Mouse (Mus musculus) T-cell, adult 2 months (primary cell): ENCODE data around the gene Dennd2c.
"Not testable (repeated sequence)": the region's sequence is repeated elsewhere in the genome, so short reads cannot be mapped to it uniquely, and the experiment has no call there.

Experiments
- DNase-seq: peaks from one replicate; pipeline ENCODE4 v3.0.0; 2022; ENCODE audit warnings: low spot score

Dennd2c gene

DNA sequence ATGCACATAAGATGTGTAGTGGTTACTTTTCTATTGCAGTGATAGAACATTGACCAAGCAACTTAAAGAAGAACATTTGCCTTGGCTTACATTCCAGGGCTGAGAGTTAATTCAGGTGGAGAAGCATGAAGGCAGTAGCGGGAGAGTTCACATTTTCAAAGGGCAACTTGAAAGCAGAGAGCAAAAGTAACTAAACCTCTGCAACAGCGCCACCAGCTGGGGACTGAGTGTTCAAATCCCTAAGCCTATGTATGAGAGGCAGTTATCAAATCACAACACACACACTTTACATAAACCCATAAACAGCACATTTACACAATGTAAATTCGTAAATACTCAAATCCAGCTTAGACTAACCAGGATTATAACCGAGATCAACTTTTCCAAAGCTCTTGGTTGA lies 67.4 kb downstream of the Dennd2c start:
- DNase-seq: peak; percentile 80

DNA sequence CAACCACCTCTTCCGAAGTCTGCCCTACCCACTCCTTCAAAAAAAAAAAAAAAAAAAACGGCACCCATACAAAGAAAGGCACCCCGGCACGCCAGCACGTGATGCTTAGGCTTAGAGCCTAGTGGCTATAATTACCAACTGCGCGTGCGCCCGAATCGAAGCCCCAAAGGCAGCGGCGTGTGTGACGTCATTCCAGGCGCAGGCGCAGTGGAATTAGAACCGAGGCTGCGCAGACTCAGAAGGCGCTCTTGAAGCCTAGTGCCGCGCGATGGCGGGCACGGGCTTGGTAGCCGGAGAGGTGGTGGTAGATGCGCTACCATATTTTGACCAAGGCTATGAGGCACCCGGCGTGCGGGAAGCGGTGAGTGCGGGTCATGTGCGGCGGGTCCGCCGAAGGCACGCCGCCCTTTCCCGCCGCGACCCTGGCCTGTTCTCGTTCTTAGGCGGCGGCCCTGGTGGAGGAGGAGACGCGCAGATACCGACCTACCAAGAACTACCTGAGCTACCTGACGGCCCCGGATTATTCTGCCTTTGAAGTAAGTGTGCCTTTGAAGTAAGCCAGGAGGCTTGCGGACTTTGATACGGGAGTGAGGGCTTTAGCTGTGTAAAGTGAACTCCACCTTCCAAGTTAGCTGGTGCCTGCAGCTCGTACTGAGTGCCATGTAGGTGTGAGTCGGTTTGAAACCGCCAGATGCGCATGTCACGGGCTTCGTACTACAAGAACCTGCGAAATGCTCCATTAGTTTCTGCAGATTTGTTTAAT lies 69.3 kb downstream of the Dennd2c start, which contains the start of gene Bcas2:
Gene Bcas2 (plus strand): TSS at position 151 of the 763 bp plus-strand sequence.
- DNase-seq: peak; percentile 98

DNA sequence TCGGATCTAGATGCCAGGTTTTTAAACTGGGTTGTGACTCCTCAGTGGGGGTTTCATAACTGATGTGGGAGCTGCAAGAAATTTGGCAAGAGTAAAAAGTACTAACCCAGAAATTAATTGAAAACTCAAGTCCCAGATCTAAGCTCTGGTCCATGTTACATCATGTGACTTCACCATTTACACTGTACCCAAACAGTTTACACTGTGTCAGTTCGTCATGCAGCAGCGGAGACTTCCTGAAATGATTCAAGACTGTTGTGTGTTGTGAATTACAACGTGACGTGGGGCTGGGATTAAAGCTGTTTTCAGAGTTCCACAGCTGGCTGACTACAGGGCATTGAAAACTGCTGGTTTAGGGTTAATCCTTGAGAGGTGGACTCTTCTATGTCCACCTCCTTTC lies 70.2 kb downstream of the Dennd2c start:
- DNase-seq: no peak

DNA sequence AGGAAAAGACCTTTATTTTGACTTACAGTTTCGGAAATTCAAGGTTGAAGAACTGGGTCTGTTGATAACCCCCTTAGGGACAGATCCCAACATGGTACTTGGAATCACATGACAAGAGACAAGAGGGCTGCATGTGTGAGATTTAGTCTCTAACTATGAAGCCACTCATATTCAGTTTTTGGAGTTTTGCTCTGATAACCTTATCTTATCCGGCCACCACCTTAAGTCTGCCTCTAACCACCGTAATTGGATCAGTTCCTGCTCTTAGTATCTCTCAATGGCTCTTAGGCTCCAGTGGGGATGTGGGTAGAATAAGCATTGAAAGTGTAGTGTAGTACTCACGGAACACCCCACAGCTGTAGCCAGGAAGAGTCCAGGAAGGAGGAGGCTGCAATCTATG lies 74.3 kb downstream of the Dennd2c start:
- DNase-seq: no peak

DNA sequence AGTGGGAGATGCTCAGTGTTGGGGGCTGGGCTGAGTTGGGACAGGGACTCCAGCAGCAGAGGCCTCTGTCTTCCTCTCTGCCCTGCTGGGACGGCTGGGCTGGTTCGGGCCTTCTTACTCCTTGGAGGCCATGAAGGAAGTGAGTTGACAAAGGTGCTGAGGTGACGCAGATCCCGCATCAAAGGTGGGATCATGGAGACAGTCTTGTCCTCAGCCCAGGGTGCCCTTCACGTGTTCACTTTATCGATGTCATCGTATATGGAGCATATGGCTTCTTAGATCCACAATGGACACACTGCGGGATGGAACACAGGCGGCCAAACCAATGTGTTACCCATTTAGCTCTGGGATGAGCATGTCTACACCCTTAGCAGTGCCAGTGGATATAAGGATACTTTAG lies 77.1 kb downstream of the Dennd2c start:
- no peak for DNase-seq

DNA sequence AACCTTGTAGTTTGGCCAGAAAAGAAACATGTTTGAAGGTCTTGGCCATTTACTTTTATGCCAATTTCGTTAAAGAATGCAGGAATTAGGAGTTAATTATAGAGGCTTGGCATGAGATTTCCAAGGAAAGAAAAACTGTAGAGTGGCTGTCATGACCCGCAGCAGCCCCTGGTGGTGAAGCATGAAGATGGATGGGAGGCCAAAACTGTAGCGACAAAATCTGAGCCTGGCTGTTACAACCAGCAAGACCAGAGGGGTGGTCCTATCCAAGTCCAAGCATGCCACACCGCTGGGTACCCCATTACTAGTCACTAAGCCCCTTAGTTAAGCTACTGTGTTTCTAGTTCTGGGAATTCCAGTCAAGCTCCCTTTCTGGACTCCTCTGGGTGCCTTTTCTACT lies 78.8 kb downstream of the Dennd2c start:
- no peak for DNase-seq

DNA sequence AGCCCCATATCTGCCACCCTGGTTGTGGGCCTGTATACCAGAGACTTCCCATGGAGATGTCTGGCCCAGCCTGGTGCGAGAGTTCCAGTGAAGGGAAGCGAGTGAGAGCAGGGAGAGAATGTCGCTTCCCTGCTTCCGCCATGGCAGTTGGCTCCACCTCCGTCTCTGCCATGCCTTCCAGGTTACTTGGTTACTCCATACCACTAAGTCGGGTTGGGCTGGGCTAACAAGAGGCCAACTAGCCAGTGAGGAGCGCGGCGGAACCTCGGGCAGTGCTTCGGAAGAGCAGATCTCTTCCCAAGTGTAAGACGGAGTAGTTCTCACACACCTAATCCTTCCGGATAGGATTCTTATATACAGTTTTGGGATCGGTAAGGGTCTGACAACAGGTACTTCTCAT lies 80.4 kb downstream of the Dennd2c start:
- DNase-seq: no peak

DNA sequence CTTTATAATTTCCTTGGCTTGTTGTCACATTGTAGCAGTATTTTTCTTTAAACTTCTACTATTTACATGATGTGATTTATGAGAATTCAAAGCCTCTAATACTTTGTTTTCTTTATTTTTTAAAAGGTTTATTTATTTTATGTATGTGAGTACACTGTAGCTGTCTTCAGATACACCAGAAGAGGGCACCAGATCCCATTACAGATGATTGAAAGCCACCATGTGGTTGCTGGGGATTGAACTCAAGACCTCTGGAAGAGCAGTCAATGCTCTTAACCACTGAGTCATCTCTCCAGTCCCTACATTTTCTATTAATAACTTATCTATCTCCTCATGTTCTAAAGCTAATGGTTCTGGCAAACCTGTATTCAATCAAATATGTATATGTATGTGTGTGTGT lies 82.1 kb downstream of the Dennd2c start:
- DNase-seq: peak; percentile 15

DNA sequence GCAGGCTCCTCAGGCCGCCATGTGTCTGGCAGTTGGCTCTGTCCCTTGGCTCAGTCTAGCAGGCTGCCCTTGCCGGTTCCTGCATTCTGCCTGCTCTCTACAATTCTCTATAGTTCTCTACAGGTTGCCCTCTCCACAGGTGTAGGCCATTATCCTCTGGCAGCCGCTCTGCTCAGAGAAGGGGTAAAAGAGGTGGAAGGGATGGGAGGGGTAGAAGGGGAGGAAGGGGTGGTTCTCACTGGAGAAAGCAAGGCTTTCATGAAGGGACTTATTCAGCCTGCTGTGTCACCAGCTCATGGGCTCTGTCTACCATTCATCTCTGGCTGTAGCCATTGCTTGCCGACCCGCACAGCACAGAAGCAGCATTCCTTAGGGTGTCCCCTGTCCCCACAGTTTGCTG lies 86.0 kb downstream of the Dennd2c start:
- DNase-seq: no peak

DNA sequence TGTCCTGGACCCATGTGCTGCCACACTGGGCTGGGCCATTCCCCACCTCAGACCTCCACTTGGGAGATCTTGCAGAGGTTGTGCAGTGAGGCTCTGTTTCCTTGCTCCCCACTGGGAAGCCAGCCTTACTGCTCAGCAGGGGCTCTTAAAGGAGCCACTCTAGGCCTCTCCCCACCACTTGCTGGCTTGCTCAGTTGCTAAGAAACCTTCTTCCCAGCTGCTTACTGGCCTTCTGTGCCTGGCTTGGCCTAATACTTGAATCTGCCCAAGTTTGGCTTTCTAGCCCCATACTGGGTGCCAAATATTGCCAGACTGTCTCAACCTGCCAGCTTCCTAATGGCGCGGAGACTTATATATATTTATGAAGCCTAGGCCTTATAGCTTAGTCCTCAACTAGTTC lies 86.5 kb downstream of the Dennd2c start:
- no peak for DNase-seq

DNA sequence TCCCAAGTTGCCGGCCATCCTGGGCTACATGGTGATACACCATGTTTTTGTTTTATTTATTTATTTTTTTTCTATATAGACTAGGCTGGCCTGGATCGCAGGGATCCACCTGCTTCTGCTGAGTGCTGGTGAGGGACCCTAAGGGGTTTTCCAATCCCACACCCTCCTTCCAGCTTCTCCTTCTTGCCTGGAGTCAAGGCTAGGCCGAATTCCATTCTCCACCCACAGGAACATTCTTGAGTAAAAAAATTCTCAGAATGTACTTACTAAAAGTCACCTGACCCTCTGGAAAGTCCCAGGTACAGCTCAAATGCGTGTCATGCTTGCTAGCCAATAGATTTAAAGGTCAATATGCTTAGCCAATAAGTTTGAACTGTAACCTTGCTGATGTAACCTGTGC lies 89.8 kb downstream of the Dennd2c start:
- no peak for DNase-seq

DNA sequence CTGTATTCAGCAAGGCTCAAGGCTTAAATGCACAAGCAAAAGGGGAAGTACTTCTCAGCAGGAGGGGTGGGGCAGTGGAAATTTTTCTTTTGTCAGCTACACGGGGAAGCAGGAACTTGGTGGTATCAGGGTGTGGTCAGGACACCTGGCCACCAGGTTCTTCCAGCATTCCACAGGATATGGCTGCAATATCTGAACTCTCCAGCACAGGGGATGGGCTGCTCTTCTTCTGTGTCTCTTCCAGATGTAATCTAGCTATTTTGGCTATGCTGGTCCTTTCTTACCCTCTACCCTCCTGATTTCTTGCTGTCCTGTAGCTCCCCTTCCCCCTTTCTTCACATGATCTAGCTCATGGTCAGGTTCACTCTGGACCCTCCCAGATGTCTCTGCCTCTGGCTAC lies 90.8 kb downstream of the Dennd2c start:
- DNase-seq: no peak

DNA sequence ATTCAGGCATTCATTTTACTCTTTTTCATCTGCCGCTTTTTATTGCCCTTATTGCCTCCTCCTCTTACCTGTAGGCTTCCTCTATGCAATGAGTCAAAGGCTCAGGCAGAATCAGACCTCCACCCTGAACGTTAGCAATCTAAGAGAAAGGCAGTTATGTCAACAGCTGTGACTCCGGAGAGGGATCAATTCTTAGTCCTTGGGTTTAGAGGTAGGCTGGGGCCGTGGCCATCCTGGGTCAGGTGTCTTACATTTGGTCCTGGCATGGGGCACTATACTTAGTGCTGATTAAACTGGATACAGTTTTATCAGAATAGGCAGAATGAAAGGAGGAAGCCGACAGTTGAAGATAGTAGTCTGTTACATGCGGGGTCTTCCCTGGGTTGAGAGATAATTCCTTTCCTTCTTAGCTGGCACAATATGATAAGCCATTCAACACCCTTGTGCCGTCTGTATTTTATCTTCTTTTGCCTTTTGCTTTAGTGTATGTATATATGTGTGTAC lies 94.0 kb downstream of the Dennd2c start:
- no peak for DNase-seq

DNA sequence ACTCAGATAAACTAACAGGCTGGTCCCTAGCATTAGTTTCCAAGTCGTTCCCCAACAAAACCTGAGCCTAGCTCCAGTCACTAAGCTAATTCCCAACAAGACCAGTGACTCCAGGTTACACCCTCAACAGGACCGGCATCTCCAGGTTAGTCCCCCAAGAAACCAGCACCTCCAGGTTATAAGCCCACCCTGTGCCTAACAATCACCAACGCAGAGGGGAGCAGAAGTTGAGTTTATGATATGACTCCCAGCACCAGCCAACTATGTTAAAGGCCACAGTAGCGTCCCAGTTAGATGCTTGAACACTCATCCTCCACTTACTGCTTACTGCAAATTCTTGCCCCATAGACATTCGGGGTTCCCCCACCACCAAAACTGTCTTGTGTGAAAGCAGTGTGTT lies 97.0 kb downstream of the Dennd2c start:
- no peak for DNase-seq

DNA sequence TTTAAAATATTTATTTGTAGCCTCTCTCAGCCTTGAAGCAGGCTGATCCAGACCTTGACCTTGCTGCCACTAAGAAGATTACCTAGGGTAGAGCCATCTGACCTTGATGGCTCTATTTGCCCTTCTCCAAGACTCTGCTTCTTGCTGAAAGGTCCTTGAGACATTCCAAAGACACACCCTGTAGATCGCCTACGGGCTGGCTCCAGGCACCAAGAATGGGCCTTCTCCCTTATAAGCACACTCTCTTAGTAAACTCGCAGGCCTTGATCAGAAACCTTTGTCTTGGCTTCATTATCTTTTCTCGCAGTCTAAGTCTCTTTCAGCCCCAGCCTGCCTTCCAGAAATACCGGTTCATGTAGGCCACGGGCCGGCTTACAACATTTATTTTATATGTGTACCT lies 98.7 kb downstream of the Dennd2c start:
- DNase-seq: not testable (repeated sequence)

DNA sequence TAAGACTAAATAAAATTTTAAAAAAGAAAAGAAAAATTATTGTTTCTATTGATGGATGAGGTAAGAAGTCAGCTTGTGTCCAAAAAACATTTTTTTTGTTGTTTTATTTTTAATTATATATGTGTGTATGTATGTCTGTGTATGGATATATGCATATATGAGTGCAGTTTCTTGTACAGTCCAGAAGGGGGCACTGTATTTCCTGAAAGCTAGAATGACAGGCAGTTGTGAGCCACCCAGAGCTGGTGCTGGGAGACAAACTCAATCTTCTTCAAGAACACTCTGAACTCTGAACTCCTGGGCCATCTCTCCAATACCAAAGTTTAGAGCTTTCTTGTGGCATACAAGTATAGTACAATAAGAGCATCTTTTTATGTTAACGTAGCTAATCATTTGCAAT lies 101.2 kb downstream of the Dennd2c start:
- DNase-seq: no peak

DNA sequence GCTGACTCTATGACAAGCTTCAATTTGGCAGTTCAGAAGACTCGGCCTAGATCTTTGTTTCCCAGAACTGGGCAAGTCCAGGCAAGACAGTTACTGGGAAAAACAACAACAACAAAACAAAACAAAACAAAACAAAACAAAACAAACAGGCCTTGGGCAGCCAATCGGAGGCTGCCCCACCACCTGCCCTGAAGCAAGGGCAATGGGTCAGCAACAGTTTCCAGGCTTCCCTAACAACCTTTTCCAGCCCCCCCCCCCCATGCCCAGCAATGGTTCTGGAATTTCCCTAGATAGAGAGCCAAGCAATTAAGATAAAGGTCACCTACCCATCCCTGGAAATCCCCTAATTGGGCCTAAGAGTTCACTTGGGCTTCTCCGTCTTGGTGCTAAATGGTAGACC lies 102.0 kb downstream of the Dennd2c start:
- DNase-seq: no peak

DNA sequence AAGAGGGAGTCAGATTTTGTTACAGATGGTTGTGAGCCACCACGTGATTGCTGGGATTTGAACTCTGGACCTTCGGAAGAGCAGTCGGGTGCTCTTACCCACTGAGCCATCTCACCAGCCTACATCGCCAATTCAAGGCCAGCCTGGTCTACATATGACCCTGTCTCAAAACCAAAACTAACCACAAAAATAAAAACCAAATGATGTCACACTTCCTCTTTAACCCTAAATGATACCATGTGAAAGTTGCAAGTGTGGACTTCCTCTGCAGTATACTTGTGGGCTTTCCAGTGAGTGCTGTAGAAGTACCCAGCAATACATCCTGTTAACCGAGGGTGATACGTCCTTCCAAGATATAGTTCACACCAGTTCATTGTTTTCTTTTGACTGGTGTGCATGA lies 104.0 kb downstream of the Dennd2c start:
- peak; percentile 62 for DNase-seq

DNA sequence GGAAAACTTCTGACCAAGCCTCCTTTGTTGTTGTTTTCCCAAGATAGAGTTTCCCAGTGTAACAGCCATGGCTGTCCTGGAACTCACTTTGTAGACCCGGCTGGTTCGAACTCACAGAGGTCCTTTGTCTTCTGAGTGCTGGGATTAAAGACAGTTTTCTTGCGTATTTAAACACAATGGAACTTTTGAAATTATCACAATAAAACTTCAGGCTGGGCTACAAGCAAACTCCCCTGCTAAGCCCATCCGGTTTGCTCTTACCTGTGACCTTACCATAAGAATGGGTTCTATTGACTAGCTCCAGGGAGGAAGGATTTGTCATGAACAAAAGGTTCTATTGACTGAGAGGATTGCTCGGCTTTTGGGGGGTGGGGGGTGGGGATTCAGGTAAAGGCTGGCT lies 105.3 kb downstream of the Dennd2c start:
- no peak for DNase-seq

DNA sequence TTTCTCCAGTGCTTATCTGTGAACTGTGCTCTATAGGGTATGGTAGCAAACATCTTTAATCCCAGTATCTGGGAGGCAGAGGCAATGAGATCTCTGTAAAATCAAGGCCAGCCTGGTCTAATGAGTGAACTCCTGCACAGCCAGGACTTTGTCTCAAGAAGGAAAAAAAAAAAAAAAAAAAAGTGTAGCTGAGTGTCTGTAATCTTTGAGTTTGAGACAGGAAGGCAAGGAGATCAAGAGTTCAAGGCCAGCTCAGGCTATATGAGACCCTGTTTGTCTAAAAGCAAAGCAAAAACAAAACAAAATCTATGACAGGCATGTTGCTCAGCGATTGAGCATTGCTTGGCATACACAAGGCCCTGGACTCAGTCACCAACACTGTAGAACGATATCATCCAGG lies 105.8 kb downstream of the Dennd2c start:
- DNase-seq: no peak

DNA sequence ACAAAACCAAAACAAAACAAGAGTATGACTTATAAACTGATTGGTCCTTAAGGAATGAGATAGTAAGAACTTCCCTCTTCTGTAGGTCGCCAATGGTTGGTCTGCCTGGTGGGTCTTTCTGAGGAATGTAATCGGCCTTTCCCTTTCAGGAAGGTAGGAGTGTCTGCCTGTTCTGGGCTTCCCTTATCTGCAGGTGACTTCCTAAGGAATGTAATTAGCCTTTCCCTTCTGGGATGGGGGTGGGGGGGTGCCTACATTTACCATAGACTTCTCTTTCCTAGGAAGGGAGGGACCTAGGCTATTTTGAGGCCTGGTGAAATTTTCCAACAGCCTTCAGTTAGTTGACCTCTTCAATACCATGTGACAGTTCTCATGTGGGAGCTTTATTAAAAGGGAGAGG lies 108.7 kb downstream of the Dennd2c start:
- DNase-seq: no peak

DNA sequence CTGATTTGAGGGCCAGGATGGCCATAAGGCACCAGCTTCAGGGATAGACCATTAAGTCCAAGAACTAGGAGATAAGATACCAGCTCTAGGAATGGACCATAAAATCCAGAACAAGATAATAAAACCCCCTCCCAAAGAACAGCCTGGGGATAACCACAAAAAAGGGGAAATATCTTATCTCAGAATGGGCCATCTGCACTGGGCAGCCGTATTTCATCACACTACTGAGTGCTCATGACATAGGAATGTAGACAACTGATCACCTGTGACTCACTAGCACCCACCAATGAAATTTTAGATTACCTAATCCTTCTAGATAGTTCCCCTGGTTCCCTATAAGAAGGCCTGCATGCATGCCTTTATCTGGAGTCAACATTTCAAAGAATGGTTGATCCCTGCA lies 109.7 kb downstream of the Dennd2c start:
- no peak for DNase-seq

DNA sequence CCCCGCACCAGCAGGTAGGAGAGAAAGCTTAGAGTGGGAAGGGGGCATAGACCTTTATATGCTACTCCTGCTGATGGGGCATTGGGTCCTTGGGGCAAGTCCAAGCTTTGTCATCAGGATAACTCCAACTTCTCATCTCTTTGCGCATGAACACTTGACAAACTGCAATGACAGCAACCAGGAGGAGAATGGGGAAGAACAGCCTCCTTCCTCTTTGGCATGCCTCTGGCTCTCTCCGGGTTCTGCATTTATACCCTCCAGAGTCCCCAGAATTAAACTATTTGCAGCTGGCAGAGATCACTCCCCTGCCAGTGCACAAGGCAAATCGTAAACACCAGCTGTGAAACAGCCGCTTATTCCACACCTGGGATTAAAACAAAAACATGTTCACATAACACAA lies 111.1 kb downstream of the Dennd2c start:
- no peak for DNase-seq

DNA sequence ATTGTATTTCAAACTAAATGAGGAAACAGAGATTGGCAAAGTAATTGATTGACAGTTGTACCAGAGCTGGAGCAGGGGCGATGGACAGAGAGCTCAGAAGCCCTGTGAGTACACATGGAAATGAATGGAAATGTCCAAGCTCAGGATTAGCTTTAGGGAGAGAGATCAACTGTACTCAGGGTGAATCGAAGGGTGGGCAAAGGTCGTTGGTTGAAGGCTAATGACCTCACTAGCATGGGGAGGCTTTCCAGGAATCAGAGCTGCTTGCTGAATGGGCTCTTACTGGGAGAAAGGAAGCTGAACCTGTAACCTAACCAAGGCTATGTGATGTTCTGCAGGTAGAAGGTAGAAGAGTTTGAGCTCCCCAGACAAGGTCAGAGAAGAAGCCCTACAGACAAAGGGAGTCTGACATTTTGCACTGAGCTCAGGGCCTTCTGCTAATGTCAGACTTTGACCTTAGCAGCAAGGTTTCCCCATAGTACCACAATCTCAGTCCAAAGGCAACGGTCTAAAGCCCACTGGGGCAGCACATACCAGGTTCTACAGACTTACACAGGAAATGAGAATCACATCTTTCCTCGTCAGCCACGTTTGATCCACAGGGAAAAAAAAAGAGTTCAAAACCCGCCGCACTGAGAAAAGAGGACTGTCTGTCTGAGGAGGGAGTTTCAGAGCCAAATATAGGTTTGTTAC lies 112.3 kb downstream of the Dennd2c start:
- no peak for DNase-seq
